Mouse (Mus musculus) granulocyte monocyte progenitor cell, adult 5-6 weeks (primary cell): ENCODE results near the gene Cradd. TPM values are rescaled to one million over a fixed set of nuclear protein-coding genes. Genes with fewer than 3 reads are reported as not detected.

ENCODE experiments used
- ATAC-seq: replicated peaks from 2 replicates; pipeline ENCODE4 v1.8.0; 2016; ENCODE audit warnings: mild to moderate bottlenecking, moderate TSS enrichment, inconsistent platforms; ENCODE audit not compliant: poor library complexity, severe bottlenecking
- total RNA-seq, 2 experiments: library from RNA; stranded (forward) in 1 of 2; stranded (reverse) in 1 of 2; fragments of 200-712, 200-1000 nt in 1 of 2; fragments of >200 nt in 1 of 2; fragmentation: Nextera tagmentation in 1 of 2; gene quantifications; 2 replicates each; pipeline ENCODE4 v1.2.3; 2014 to 2017

Cradd gene
- total RNA-seq (2014; fragmentation: Nextera tagmentation) (15.0 and 15.5 TPM in 2 replicates), total RNA-seq (2017) (3.3 and 5.3 TPM in 2 replicates)

DNA sequence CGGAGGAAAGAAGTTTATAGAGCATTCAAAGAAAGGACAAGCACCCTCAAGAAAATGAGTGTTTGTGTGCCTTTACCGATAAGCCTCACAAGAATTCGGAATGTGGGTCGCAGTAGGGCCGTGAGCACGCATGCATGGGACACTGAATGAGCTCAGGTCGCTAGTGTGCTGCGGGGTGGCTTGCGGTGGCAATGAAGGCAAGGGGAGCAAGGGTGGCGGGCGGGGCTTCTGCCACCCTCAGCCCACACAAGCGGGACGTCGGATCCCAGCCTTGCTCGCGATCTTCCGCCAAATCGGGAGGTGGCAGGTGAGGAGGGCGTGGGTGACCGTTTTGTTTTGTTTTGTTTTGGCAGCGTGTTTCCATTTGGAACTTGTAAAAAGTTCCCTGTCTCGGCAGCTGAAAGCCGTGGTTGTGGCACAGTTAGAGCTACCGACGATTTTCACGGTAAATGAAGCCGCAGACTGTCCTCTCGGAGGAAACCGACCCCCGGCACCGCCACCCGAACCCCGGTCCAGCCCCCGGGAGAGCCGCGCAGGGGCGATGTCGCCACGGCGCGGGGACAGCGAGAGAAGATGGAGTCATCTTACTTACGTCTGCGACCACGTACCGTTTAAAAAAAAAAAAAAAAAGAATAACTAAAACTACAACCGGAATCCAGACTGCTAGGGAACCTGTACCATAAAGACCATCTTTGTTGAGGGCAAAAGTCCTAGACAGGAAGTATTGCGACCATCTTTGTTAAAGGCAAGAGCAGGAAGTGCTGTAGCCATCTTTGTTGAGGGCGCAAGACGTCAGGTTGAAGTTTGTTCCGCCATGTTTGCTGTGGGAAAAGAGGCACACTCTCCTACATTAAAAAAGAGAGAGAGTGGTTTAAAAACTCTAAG, at the start of gene Cradd:
Gene Cradd (minus strand): TSS at position 741 of the 885 bp plus-strand sequence.
- peak; percentile 91 for ATAC-seq

DNA sequence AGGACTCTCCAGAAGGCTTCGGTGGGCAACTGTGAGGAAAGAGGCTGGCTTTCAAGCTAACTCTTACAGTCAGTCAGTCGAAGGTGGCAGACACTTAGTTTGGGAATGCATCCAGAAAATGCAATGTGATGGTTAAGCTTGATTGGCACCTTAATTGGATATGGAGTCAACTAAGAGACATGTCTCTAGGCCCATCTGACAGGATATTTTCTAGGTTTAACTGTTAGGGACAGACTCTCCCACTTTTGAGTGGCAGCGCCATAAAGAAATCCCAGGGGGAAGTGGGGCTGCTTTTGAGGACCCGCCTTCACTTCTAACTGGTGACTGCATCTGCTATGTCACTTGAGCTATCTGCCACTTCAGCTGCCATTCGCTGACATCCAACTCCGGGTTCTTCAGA, 49.4 kb upstream of the Cradd start:
- no peak for ATAC-seq

DNA sequence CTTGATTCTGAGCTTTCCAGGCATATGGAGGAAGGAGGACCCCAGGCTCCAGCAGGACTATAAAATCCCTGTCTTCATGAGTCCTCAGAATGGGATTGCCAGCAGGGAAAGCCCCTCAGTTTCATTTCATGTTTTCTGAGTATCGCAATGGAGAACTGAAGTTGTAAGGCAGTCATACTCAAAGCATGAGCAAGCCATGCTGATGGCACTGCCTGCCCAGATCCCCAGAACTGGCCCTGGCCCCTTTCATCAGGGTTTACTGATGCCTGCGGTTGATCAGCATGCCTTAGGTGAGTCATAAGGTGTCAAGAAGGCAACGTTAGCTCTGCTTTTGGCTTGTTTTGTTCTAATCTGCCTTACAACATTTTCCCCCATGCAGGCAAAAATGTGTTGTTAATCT, 48.0 kb upstream of the Cradd start:
- ATAC-seq = peak; percentile 77

DNA sequence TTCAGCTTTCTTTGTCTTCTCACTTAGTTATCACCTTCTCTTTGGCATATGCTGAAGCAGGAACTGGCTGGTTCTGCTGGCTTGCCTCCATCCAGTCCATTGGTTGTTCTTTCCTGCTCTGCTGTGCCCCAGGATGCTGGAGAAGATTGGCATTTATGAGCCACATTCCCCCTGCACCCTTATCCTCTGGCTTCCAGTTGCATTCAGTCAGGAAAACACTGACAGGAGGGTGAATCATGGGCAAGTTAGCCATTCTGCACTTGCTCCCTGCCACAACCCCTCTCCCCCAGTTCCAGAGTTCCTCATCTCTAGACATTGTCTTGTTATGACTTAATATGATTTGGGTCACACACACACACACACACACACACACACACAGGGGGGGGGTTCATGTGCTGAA, 45.3 kb upstream of the Cradd start:
- no peak for ATAC-seq

DNA sequence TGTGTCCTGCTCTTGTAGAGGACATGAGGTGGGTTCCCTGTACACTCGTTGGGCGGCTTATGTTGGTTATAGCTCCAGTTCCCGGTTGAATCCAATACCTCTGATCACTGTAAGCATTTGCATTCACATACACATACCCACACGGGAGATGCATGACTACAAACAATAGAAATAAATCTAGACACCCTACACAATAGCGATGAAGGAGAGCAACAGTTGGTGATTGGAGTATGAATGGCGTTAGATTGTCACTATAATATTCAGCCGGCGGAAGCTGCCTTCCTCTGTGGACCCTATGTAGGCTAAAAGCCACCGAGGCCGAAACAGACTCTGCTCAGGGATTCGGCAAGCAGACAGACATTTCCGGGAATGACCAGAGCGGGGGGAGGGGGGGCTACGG, 44.2 kb upstream of the Cradd start:
- no peak for ATAC-seq

DNA sequence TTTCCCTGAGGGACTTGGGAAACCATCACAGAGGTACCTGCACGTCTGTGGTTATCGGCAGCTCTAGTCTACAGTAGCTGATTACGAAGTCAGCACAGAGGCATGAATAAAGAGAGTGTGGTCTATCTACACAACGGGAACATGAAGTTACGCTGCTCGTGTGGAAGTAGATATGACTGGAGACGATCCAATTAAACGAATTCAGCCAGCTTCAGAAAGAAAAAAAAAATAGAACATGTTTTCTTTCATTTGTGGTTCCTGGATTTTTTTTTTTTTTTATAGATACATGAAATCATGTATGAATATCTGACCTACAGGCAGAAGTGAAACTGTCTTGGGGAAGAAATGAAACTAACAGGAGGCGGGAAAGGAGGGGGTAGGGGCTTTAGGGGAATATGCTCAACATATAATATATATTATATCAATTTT, 43.7 kb upstream of the Cradd start:
- peak; percentile 70 for ATAC-seq

DNA sequence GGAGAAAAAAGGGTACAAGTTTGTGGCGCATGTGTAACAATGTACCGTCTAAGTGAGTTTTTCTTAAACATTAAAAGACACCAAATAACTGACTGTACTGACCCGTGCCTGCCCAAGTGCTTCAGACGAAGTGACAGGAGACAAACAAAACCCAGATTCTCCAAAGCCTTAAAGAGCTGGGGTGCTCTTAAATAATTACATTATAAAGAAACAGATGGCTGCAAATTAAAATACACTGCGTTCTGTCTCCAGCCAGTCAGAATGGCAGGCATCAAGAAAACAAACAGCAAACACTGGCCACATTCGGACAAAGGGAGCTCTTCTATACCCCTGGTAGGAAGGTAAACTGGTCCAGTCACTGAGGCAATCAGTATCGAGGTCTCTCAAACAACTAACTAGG, 43.3 kb upstream of the Cradd start:
- ATAC-seq = no peak

DNA sequence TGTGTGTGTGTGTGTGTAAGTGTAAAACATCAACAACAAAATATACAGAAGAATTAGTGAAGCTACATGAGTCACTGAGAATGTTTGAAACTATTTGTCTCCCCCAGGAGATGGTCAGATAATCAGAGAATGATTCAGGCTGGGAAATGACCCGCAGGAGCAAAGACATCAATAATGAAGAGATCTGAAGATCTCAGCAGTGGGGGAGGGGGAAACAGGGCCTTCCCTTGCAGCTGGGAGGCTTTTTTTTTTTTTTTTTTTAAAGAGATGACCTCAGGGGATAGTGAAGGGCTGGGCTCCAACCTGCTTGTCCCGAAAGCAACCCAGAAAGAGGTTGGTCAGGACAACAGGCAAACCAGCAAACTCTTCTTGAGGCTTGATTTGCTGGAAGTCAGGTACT, 38.4 kb upstream of the Cradd start:
- no peak for ATAC-seq

DNA sequence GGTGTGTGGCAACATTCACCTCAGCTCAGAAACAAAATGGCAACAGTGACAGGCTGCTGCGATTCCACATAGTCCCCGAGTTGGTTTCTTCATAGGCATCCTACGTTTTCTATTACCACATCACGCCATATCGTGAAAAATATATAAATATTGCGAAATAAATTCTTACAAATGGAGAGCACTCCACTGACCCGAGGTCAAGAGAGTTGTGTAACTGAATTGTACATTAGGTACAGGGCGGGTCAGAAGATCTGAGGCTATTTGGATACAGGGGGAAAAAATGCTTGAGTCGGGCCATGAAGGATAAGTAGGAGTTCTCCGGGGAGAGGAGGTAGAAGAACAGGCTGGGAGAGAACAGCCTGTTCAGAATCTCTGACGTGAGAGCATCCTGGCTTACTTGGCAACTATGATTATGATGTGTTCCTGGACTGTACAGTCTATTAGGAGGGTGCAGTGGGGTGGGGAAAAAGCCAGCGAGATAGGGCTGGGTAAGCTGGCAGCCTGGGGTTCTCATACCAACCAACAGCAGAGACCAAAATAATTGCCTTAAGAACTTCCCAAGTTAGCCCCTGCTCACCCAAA, 37.4 kb upstream of the Cradd start:
- peak; percentile 78 for ATAC-seq

DNA sequence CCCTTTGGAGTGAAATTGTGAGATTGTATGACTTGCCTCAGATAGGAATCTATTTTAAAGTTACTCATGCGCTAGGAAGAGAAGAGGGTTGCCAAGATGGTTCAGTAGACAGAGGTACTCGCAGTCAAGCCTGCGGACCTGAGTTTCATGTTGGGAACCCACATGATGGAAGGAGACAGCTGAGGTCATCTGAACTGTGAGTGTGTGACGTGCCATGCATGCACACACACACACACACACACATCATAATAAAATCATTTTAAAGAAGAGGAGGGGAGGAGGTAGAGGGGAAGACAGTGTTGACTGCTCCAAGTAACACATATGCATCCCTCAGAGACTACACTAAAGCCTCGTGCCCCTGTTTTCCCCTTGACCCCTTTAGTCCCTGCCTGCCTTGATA, 36.1 kb upstream of the Cradd start:
- ATAC-seq = no peak

DNA sequence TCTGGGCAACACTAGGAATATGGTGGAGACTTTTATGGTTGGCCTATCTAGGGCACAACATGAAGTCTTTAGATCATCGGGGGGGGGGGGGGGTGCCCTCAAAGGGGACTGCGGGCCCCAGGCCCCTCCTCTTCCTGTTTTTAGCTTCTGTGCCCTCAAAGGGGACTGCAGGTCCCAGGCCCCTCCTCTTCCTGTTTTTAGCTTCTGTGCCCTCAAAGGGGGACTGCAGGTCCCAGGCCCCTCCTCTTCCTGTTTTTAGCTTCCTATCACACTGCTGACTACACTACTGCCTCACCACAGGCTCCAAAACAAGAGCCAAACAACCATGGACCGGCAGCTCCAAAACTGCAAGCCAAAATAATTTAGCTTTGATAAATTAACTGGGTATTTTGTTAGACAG, 33.8 kb upstream of the Cradd start:
- ATAC-seq = peak; percentile 88

DNA sequence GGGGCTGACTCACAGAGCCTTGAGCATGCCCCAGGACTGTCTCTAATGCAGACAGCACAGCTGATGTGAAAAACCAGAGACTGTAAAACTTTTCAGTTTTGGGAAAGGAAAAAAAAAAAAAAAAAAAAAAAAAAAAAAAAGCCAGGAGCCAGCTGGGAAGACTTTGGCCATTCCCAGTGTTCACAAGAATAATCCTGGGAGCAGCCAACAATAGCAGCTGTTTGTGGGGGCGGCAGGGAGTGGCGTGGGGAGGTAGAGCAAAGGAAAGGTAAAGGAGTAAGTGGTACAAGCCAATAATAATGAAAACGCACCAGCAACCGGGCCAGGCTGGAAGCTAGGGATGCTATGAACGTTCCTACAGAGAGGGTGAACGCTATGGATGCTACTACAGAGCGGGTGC, 32.8 kb upstream of the Cradd start:
- ATAC-seq = no peak

DNA sequence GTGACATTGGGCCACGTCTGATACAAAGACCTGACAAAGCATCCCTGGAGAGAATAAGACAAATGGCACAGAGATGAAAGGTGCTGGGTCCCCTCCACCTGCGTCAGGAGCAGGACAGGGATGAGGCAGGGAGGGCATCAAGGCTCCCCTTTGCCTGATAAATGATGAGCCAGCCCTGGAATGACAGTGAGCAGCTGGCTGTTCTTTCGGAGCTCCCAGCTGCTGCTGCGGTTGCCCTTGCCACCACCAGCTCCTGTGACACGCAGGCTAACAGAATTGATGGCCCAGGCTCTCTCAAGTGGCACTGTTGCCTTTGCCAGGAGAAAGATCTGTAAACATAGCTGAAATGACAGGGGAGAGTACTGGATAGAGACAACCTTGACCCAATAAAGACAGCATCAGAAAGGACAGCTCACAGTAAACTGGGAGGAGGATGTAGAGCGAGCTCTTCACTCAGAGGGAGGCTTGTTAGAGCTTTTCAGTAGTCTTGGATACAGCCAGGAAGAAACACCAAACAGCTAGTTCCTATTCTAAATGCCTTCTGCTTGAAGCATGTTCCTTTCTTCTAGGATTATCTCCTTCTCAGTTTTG, 31.8 kb upstream of the Cradd start:
- no peak for ATAC-seq

DNA sequence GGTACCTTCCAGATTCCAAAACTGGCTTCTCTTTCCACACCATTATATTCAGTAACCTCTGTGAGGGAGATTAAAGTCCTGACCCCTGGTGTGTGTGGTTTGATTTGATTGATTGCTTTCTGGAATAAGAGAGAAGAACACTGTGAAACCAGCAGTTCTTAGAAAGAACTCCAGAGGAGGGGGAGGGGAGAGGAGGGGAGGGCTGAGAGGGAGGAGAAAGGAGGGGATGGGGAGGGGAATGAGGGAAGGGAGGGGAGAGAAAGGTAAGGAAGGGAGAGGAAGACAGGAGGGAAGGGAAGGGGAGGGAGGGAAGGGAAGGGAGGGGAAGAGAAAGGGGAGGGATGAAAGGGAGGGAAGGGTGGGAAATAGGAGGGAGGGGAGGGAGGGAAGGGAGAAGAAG, 30.7 kb upstream of the Cradd start:
- ATAC-seq = no peak

DNA sequence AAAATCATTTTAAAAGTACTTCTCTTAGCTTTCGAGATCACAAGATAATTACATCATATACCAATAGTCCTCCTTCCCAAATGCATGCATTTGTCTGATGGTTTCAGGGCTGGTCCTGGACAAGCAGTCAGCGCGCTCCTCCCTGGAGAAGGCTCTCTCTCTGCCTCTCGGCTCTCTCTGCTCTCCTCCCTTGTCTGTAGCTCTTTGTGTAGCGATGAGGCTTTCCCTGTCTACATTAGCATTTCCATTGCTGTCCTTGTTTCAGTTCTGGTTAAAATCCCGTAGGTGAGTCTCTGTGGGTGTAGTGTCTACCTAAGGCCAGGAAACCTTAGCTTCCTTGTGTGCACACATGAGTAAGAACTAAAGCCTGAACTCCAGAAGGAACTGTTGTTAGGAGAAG, 30.1 kb upstream of the Cradd start:
- no peak for ATAC-seq

DNA sequence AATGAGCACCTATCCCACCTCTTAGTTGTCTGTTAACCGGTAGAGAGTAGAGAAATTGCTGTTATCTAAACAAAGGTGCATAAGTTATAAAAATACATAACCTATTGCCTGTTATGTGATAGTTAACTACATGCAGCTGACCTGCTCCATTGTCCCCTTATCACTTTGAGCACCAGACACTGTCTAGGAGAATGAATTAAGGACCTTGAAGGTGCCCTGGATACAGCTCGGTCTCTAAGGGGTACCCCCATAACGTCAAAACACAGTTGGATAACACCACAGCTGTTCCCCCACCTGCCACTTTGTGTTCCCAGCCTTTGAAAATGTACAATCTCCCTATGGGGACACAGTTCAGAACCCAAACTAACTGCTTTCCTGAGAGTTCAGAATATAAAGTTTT, 24.5 kb upstream of the Cradd start:
- ATAC-seq = no peak

DNA sequence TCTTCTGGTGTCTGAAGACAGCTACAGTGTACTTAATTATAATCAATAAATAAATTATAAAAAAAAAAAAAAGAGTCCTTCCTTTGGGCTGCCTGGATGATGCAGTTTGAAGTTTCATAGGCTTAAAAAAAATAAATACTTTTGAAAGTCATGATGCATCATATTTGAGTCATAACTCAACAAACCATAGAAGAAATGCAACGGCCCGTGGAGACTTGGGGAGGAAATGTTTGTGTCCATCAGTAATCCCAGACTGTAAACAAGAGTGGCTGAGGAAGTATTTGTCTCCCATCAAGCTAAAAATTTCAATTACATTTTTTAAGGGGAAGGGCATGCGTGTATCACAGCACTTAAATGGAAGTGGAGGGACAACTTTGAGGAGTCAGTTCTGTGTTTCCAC, 23.8 kb upstream of the Cradd start:
- ATAC-seq = no peak

DNA sequence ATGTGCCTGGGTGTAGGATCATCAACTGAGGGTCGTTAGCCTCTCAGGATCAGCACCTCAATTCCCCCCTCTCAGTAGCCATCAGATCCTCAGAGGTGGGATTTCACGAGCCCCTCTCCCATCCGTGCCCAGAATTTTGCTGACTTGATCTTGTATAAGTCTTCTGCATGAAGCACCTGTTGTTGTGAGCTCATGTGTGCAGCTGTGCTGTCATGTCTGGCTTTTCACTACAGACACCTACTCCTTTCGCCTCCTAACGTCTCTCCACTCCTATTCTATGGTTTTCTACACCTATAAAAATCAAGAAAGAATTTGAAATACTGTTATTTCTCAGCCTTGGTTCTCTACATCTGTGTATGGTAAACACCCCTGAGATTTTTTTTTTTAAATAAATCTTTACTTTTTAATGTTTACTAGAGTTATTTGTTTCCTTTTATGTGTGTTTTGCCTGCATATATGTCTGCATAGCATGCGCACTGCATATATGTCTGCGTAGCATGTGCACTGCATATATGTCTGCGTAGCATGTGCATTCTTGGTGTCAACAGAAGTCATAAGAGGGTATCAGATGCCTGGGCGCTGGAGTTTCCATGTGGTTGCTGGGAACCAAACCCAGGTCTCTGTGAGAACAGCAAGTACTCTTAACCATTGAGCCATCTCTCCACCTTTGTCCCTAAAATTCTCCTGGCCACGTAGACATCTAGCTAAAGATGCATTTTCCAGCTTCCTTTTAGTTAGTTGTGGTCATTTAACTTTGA, 19.1 kb upstream of the Cradd start:
- no peak for ATAC-seq

DNA sequence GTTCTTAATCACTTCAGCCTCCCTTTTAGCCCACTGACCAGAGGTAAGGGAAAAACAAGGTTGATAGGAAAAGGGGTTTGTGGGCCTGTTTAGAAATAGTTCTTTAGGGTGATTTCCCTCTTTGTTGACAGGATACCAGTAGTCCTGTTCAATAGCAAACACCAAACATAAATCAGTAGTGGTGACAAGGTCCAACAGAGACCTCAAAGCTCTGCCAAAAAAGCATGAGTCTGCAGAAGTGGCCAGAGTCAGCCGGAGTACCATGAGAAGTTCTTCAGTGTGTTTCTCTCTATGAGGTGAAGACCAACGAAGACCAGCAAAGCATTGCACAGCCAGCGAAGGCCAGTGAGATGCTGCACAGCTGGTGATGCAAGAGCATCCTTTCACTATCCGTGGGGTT, 16.7 kb upstream of the Cradd start:
- ATAC-seq = no peak

DNA sequence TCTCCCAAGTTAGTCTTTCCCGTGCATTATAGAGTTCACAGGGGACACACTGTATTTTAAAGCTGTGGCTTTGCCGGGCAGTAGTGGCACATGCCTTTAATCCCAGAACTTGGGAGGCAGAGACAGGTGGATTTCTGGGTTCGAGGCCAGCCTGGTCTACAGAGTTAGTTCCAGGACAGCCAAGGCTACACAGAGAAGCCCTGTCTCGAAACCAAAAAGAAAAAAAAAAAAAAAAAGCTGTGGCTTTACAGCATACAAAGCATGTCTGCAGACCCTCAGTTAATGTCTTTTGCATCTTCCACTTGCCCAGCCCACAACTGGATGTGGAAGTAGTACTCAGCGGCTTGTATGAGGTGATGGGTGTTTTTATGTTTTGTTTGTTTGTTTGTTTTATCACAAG, 13.7 kb upstream of the Cradd start:
- ATAC-seq = no peak
